Mouse (Mus musculus): ENCODE measurements around the gene Fas.

Fas gene

GRCm38 (mm10) chr19:34369551-34369950, 79.1 kb downstream of the Fas start:
- DNase-seq (ENCODE audit: low spot score): peak; percentile 63

GRCm38 (mm10) chr19:34370397-34370796, 79.9 kb downstream of the Fas start:
- no peak for DNase-seq (ENCODE audit: low spot score)

All from urinary bladder, postnatal 14 days (tissue).